In genomic region chr2:137644160-137644559, GRCm38 (mm10) we compare ENCODE assay signal across 26 mouse cellular contexts.
DNase-seq lines count a peak whose midpoint lies in the region; ATAC-seq and TF ChIP-seq lines count a peak whose summit lies in the region.
"Had no signal": no experiment of that assay in that cellular context is flagged by ENCODE, and none has a peak within 500 bp of the region (broad histone marks: within the 10 kb centered on the region; RNA-seq: fewer than 3 reads in every experiment).

No protein-coding gene starts in this region.

- TF ChIP-seq POLR2A in kidney, adult 2 months (IDR thresholded peaks at IDR 0.05; ENCODE audit: low read depth, low read length), result no peak
- no peak for TF ChIP-seq POLR2A in thymus, adult 2 months (IDR thresholded peaks at IDR 0.05; ENCODE audit: control insufficient read depth, extremely low read depth, insufficient read depth, low read length, poor library complexity)

- no peak for TF ChIP-seq CTCF in kidney, postnatal 0 days (IDR thresholded peaks at IDR 0.05; ENCODE audit: low read depth)
- TF ChIP-seq CTCF in kidney, adult 2 months (conservative IDR thresholded peaks at IDR 0.05; ENCODE audit: insufficient read depth, insufficient read length, low read depth, low read length), result no peak
- TF ChIP-seq CTCF in thymus, adult 2 months (IDR thresholded peaks at IDR 0.05; ENCODE audit: borderline replicate concordance, control insufficient read depth, extremely low read depth, insufficient read depth, low read length, poor library complexity), result no peak

- DNase-seq in embryo, embryonic 10 days (ENCODE audit: low spot score), result peak; percentile 35
- DNase-seq in embryo, embryonic 10.5 days (ENCODE audit: low spot score), result no peak
- no peak for DNase-seq in heart, postnatal 10 days
- peak; percentile 33 for DNase-seq in kidney, postnatal 0 days (ENCODE audit: low spot score)
- no peak for DNase-seq in kidney, adult 2 months
- peak; percentile 3 for DNase-seq in thymus, postnatal 4 days
- DNase-seq in thymus, adult 2 months, result no peak
- DNase-seq: adrenal gland, adult 2 months; adrenal gland, postnatal 14 days; cerebellum, adult 11 months; cerebellum, adult 8-10 months; embryo, embryonic 11 days; gastrocnemius, postnatal 10 days; gastrocnemius, postnatal 36 days; heart, postnatal 4 days had no signal

- H3K4me3 ChIP-seq in heart, embryonic 13.5 days, result no peak overlapping the region
- H3K4me3 ChIP-seq in kidney, postnatal 0 days (replicated peaks; ENCODE audit: low read depth, low read length), result no peak overlapping the region
- H3K4me3 ChIP-seq in kidney, adult 2 months (ENCODE audit: insufficient read depth, low read depth, low read length), result no peak overlapping the region
- H3K4me3 ChIP-seq in thymus, adult 2 months (ENCODE audit: control insufficient read depth, insufficient read depth, low read length), result no peak overlapping the region
- H3K4me3 ChIP-seq: embryonic facial prominence, embryonic 10.5 days; embryonic facial prominence, embryonic 13.5 days; forebrain, embryonic 10.5 days; forebrain, embryonic 13.5 days had no signal

- intact Hi-C loops in heart, postnatal 10 days (cut with DNase I), result no loop called here

- no peaks in the 10 kb centered on the region for H3K9me3 ChIP-seq in heart, embryonic 13.5 days
- no peaks in the 10 kb centered on the region for H3K9me3 ChIP-seq in kidney, postnatal 0 days (replicated peaks; ENCODE audit: low read length)
- H3K9me3 ChIP-seq: embryonic facial prominence, embryonic 10.5 days; embryonic facial prominence, embryonic 13.5 days; forebrain, embryonic 10.5 days; forebrain, embryonic 13.5 days had no signal

- H3K36me3 ChIP-seq in heart, embryonic 13.5 days, result no peaks in the 10 kb centered on the region
- no peaks in the 10 kb centered on the region for H3K36me3 ChIP-seq in kidney, postnatal 0 days (ENCODE audit: insufficient read depth, low read length)
- no peaks in the 10 kb centered on the region for H3K36me3 ChIP-seq in kidney, adult 2 months (ENCODE audit: control insufficient read depth, insufficient read depth, low read length)
- no peaks in the 10 kb centered on the region for H3K36me3 ChIP-seq in thymus, adult 2 months (ENCODE audit: control insufficient read depth, insufficient read depth, low read length)
- H3K36me3 ChIP-seq: embryonic facial prominence, embryonic 10.5 days; embryonic facial prominence, embryonic 13.5 days; forebrain, embryonic 10.5 days had no signal

- 35% methylated on average over 2 of the region's 2 CpGs for WGBS in heart, embryonic 13.5 days
- 11% methylated on average over 2 of the region's 2 CpGs for WGBS in kidney, postnatal 0 days
- WGBS in kidney, adult 2 months, result 41% methylated on average over 2 of the region's 2 CpGs
- WGBS in thymus, adult 2 months, result 29% methylated on average over 2 of the region's 2 CpGs

- H3K27me3 ChIP-seq in heart, embryonic 13.5 days (replicated peaks), result no peaks in the 10 kb centered on the region
- no peaks in the 10 kb centered on the region for H3K27me3 ChIP-seq in kidney, postnatal 0 days (ENCODE audit: insufficient read depth, low read length)
- no peaks in the 10 kb centered on the region for H3K27me3 ChIP-seq in kidney, adult 2 months (replicated peaks; ENCODE audit: control insufficient read depth, insufficient read depth, low read length)
- H3K27me3 ChIP-seq in thymus, adult 2 months (ENCODE audit: control insufficient read depth, insufficient read depth, low read length), result no peaks in the 10 kb centered on the region
- H3K27me3 ChIP-seq: embryonic facial prominence, embryonic 13.5 days; forebrain, embryonic 13.5 days had no signal

- peak overlapping the region; percentile 2; the same call in 1 of the 2 replicates for H3K27ac ChIP-seq in heart, embryonic 13.5 days (replicated peaks)
- no peak overlapping the region for H3K27ac ChIP-seq in kidney, postnatal 0 days
- no peak overlapping the region for H3K27ac ChIP-seq in kidney, adult 2 months (ENCODE audit: insufficient read depth, low read depth, low read length)
- no peak overlapping the region for H3K27ac ChIP-seq in thymus, adult 2 months (ENCODE audit: control insufficient read depth, insufficient read depth, low read length)
- H3K27ac ChIP-seq: embryonic facial prominence, embryonic 10.5 days; embryonic facial prominence, embryonic 13.5 days; forebrain, embryonic 10.5 days; forebrain, embryonic 13.5 days; hindbrain, embryonic 14.5 days; hindbrain, postnatal 0 days had no signal

- H3K9ac ChIP-seq in heart, embryonic 13.5 days, result no peak overlapping the region
- no peak overlapping the region for H3K9ac ChIP-seq in kidney, postnatal 0 days (ENCODE audit: low read depth, low read length)
- H3K9ac ChIP-seq: embryonic facial prominence, embryonic 13.5 days; forebrain, embryonic 13.5 days; hindbrain, embryonic 14.5 days had no signal

- no peak for ATAC-seq in heart, embryonic 13.5 days (ENCODE audit: extremely low read depth, insufficient number of reproducible peaks, low FRiP score, low TSS enrichment)
- ATAC-seq in kidney, postnatal 0 days (replicated peaks; ENCODE audit: low FRiP score, low read depth), result no peak
- ATAC-seq: CD4-positive, CD25-positive, alpha-beta regulatory T cell, adult 4 months; forebrain, embryonic 13.5 days; forebrain, embryonic 16.5 days; hindbrain, postnatal 0 days; inflammation-experienced regulatory T-cells, adult 6 months; intestine, embryonic 16.5 days had no signal

- H3K4me2 ChIP-seq in heart, embryonic 13.5 days, result no peak overlapping the region
- H3K4me2 ChIP-seq in kidney, postnatal 0 days (ENCODE audit: low read length), result no peak overlapping the region
- H3K4me2 ChIP-seq: embryonic facial prominence, embryonic 13.5 days; forebrain, embryonic 13.5 days; hindbrain, embryonic 14.5 days had no signal

- peaks cover 17% of the 10 kb centered on the region for H3K4me1 ChIP-seq in heart, embryonic 13.5 days
- no peaks in the 10 kb centered on the region; the same call in 1 of the 2 replicates for H3K4me1 ChIP-seq in kidney, postnatal 0 days (replicated peaks; ENCODE audit: insufficient read depth, low read length)
- no peaks in the 10 kb centered on the region for H3K4me1 ChIP-seq in kidney, adult 2 months (ENCODE audit: control insufficient read depth, insufficient read depth, low read length)
- no peaks in the 10 kb centered on the region for H3K4me1 ChIP-seq in thymus, adult 2 months (replicated peaks; ENCODE audit: control insufficient read depth, insufficient read depth, low read length)
- H3K4me1 ChIP-seq: embryonic facial prominence, embryonic 13.5 days; forebrain, embryonic 10.5 days; forebrain, embryonic 13.5 days had no signal

Comparison
In these comparisons a context has a peak if more than half of its experiments do, and no peak if none do; other contexts are left out.
1. DNase-seq: peak in embryo, embryonic 10 days (single experiment), kidney, postnatal 0 days (single experiment) and thymus, postnatal 4 days (single experiment); none in embryo, embryonic 10.5 days (single experiment), heart, postnatal 10 days (0 of 2), kidney, adult 2 months (single experiment) and thymus, adult 2 months (single experiment).